Mouse (Mus musculus) lung, adult 2 months (tissue): ENCODE measurements around the gene Epb41l1.
"Not testable (repeated sequence)": the region's sequence is repeated elsewhere in the genome, so short reads cannot be mapped to it uniquely, and the experiment has no call there.

Experiments
- CTCF ChIP-seq: fragments of 200-500 bp; IDR thresholded peaks from 2 replicates; pipeline ENCODE4 v1.5.1; 2011; ENCODE audit warnings: mild to moderate bottlenecking, low read length, control low read depth; ENCODE audit not compliant: insufficient read depth
- POLR2A ChIP-seq: fragments of 200-500 bp; IDR thresholded peaks from 2 replicates; pipeline ENCODE4 v1.6.1; 2011; ENCODE audit warnings: low read depth, mild to moderate bottlenecking, control low read depth, low read length, borderline replicate concordance; ENCODE audit errors: extremely low read depth

- TF ChIP-seq CTCF, POLR2A: not testable (repeated sequence)
These were observed 9.4 kb upstream of the Epb41l1 start for GRCm38 (mm10) chr2:156411348-156411747.
